Mouse (Mus musculus) erythroblast, embryonic 14.5 days (primary cell): ENCODE results near the gene Vma21-ps.

Experiments
- GATA1 ChIP-seq: IDR thresholded peaks from 2 replicates; pipeline ENCODE4 v1.6.1; 2012; ENCODE audit warnings: low read length, inconsistent platforms, mixed read lengths
- TAL1 ChIP-seq: IDR thresholded peaks from 3 replicates; pipeline ENCODE4 v1.6.1; 2012; ENCODE audit warnings: low read length, inconsistent platforms, mixed read lengths

DNA sequence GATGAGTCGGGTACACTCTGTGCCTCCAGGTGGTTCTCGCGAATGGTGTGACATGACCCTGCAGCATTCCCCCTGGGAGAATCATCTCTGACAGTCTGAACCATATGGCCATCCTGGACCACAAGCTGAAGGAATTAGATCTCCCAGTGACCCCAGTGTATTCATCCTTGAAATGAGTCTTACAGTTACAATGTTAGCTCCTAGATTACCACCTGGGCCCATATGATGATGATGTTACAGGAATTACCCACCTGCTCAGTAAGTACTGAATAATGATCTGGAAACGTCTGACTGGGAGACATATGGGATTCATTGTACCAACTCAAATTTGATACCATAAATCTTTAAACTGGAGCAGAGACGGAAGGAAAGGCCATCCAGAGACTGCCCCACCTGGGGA lies 29.4 kb upstream of the Vma21-ps start:
- TF ChIP-seq GATA1 = no peak
- TF ChIP-seq TAL1 = no peak
